Mouse (Mus musculus): ENCODE measurements at regions not wholly inside any gene's neighbourhood (a gene's known extent, or its start where the extent isn't known, plus 50 kb on each side); places are given as distances from the start of the nearest gene placed in this dataset.

DNA sequence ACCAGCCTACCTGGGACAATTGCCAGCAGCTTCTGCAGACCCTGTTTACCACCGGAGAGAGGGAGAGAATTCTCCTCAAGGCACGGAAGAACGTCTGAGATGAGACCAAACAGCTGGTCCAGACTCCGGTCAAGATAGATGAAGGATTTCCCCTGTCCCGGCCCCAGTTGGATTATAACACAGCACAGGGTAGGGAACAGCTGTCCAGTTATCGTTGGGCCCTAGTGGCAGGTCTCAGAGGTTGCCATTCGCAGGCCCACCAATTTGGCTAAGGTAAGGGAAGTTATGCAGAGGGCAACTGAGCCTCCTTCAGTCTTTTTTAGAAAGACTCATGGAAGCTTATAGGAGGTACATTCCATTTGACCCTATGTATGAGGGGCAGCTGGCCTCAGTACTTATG, 62.1 kb upstream of the Mup5 start:
- no peak for TF ChIP-seq POLR2A (IDR thresholded peaks at IDR 0.05; ENCODE audit: extremely low read depth, insufficient read depth, low read length)
- TF ChIP-seq CTCF (IDR thresholded peaks at IDR 0.05; ENCODE audit: extremely low read depth, insufficient read depth, low read length): no peak
